8 mouse cellular contexts compared by ENCODE assay signal in genomic region chr13:73764256-73764775, GRCm38 (mm10). TPM values are rescaled to one million over a fixed set of nuclear protein-coding genes. Genes with fewer than 3 reads are reported as not detected.
DNase-seq lines count a peak whose midpoint lies in the region; ATAC-seq and TF ChIP-seq lines count a peak whose summit lies in the region.

No protein-coding gene starts in this region.

- WGBS in liver, adult 2 months: 1% methylated on average over 11 of the region's 11 CpGs
- 1% methylated on average over 11 of the region's 11 CpGs for WGBS in forebrain, embryonic 10.5 days
- WGBS in intestine, embryonic 15.5 days: 2% methylated on average over 11 of the region's 11 CpGs
- 3% methylated on average over 11 of the region's 11 CpGs for WGBS in lung, embryonic 14.5 days
- WGBS in stomach, postnatal 0 days: 4% methylated on average over 11 of the region's 11 CpGs

- H3K27me3 ChIP-seq in liver, adult 2 months (ENCODE audit: control insufficient read depth, insufficient read depth, low read length): no peaks in the 10 kb centered on the region
- 0 out of 2 replicates have a peak, but pooled peaks cover 9% of the 10 kb centered on the region for H3K27me3 ChIP-seq in forebrain, embryonic 10.5 days (ENCODE audit: poor library complexity, severe bottlenecking)
- H3K27me3 ChIP-seq in intestine, embryonic 15.5 days (replicated peaks): no peaks in the 10 kb centered on the region
- H3K27me3 ChIP-seq in lung, embryonic 14.5 days (ENCODE audit: insufficient read depth, low read length): no peaks in the 10 kb centered on the region
- no peaks in the 10 kb centered on the region for H3K27me3 ChIP-seq in stomach, postnatal 0 days (ENCODE audit: control insufficient read depth, insufficient read depth, low read length)

- H3K4me2 ChIP-seq in intestine, embryonic 15.5 days (replicated peaks): peak overlapping the region; percentile 90
- peak overlapping the region; percentile 96 for H3K4me2 ChIP-seq in lung, embryonic 14.5 days
- peak overlapping the region; percentile 94 for H3K4me2 ChIP-seq in stomach, postnatal 0 days (replicated peaks; ENCODE audit: low read depth)

- H3K4me3 ChIP-seq in liver, adult 2 months (ENCODE audit: insufficient read depth, low read depth, low read length): peak overlapping the region; percentile 69
- peak overlapping the region; percentile 86 for H3K4me3 ChIP-seq in forebrain, embryonic 10.5 days
- peak overlapping the region; percentile 79 for H3K4me3 ChIP-seq in intestine, embryonic 15.5 days (replicated peaks)
- peak overlapping the region; percentile 65 for H3K4me3 ChIP-seq in lung, embryonic 14.5 days (ENCODE audit: low read depth, low read length)
- H3K4me3 ChIP-seq in stomach, postnatal 0 days (ENCODE audit: low read depth, low read length): peak overlapping the region; percentile 65

- no peaks in the 10 kb centered on the region for H3K9me3 ChIP-seq in forebrain, embryonic 10.5 days
- no peaks in the 10 kb centered on the region for H3K9me3 ChIP-seq in intestine, embryonic 15.5 days
- H3K9me3 ChIP-seq in lung, embryonic 14.5 days (ENCODE audit: low read depth, low read length): no peaks in the 10 kb centered on the region
- H3K9me3 ChIP-seq in stomach, postnatal 0 days (ENCODE audit: control insufficient read depth, low read length): no peaks in the 10 kb centered on the region

- H3K4me1 ChIP-seq in liver, adult 2 months (ENCODE audit: control insufficient read depth, insufficient read depth, low read length): peaks cover 50% of the 10 kb centered on the region
- peaks cover 53% of the 10 kb centered on the region for H3K4me1 ChIP-seq in forebrain, embryonic 10.5 days
- peaks cover 43% of the 10 kb centered on the region for H3K4me1 ChIP-seq in intestine, embryonic 15.5 days (replicated peaks)
- peaks cover 7% of the 10 kb centered on the region for H3K4me1 ChIP-seq in lung, embryonic 14.5 days (ENCODE audit: insufficient read depth)
- H3K4me1 ChIP-seq in stomach, postnatal 0 days (replicated peaks; ENCODE audit: control insufficient read depth, insufficient read depth): 0 out of 2 replicates have a peak, but pooled peaks cover 6% of the 10 kb centered on the region

- H3K9ac ChIP-seq in liver, adult 2 months (ENCODE audit: low read depth, low read length): peak overlapping the region; percentile 75
- H3K9ac ChIP-seq in intestine, embryonic 15.5 days: peak overlapping the region; percentile 70
- peak overlapping the region; percentile 79 for H3K9ac ChIP-seq in lung, embryonic 14.5 days
- H3K9ac ChIP-seq in stomach, postnatal 0 days (ENCODE audit: low read length): peak overlapping the region; percentile 74

- TF ChIP-seq CTCF in liver, adult 2 months (IDR thresholded peaks at IDR 0.05; ENCODE audit: low read depth, low read length): no peak
- no peak for TF ChIP-seq CTCF in lung, embryonic 14.5 days (IDR thresholded peaks at IDR 0.05; ENCODE audit: low read depth)
- TF ChIP-seq CTCF in stomach, postnatal 0 days (IDR thresholded peaks at IDR 0.05; ENCODE audit: low read depth): no peak

- TF ChIP-seq POLR2A in liver, adult 2 months (IDR thresholded peaks at IDR 0.05; ENCODE audit: extremely low read depth, insufficient read depth, low read length): no peak

- no peak for TF ChIP-seq EP300 in stomach, postnatal 0 days (optimal IDR thresholded peaks at IDR 0.05)

- H3K79me2 ChIP-seq in liver, adult 2 months (ENCODE audit: control insufficient read depth, insufficient read depth, low read length): peaks cover 39% of the 10 kb centered on the region; the same call in 1 of the 2 replicates

- H3K27ac ChIP-seq in liver, adult 2 months (replicated peaks; ENCODE audit: insufficient read depth, low read depth, low read length): peak overlapping the region; percentile 63
- H3K27ac ChIP-seq in forebrain, embryonic 10.5 days: peak overlapping the region; percentile 94
- peak overlapping the region; percentile 72 for H3K27ac ChIP-seq in intestine, embryonic 15.5 days
- H3K27ac ChIP-seq in lung, embryonic 14.5 days (ENCODE audit: low read depth): peak overlapping the region; percentile 54; the same call in 1 of the 2 replicates
- H3K27ac ChIP-seq in stomach, postnatal 0 days (replicated peaks): peak overlapping the region; percentile 73

- ATAC-seq in intestine, embryonic 15.5 days: no peak
- peak; percentile 2; the same call in 1 of the 2 replicates for ATAC-seq in lung, embryonic 14.5 days (ENCODE audit: insufficient read depth)
- no peak for ATAC-seq in stomach, postnatal 0 days (ENCODE audit: low FRiP score, low TSS enrichment)

- DNase-seq in liver, adult 2 months (ENCODE audit: extremely low read depth, low read depth, low spot score): peak; percentile 37
- DNase-seq in liver: no peak
- DNase-seq in forebrain, embryonic 10.5 days (ENCODE audit: extremely low spot score, low spot score): peak; percentile 61
- DNase-seq in lung, embryonic 14.5 days: peak; percentile 58
- DNase-seq in stomach, postnatal 0 days (ENCODE audit: low spot score): no peak
- DNase-seq in gastrocnemius, adult 18-20 months (ENCODE audit: low spot score): no peak
- no peak for DNase-seq in left cerebral cortex, adult 18-20 months (ENCODE audit: low spot score in 2 of 2)

- no peaks in the 10 kb centered on the region for H3K36me3 ChIP-seq in liver, adult 2 months (ENCODE audit: control insufficient read depth, insufficient read depth, low read length)
- peaks cover 34% of the 10 kb centered on the region for H3K36me3 ChIP-seq in forebrain, embryonic 10.5 days (replicated peaks)
- H3K36me3 ChIP-seq in intestine, embryonic 15.5 days: no peaks in the 10 kb centered on the region
- H3K36me3 ChIP-seq in lung, embryonic 14.5 days (ENCODE audit: insufficient read depth): no peaks in the 10 kb centered on the region; the same call in 1 of the 2 replicates
- no peaks in the 10 kb centered on the region for H3K36me3 ChIP-seq in stomach, postnatal 0 days (ENCODE audit: control insufficient read depth, insufficient read depth, low read length)

RNA-seq across cellular contexts. Expression of gene Slc12a7, which starts 31.4 kb away (rescaled TPM):
- total RNA-seq in liver, adult 2 months (2014; rRNA removed): 38.0 and 48.6 TPM in 2 replicates
- 69.9 and 91.0 TPM in 2 replicates for polyA plus RNA-seq in liver, adult 2 months (2012; rRNA removed)
- 57.2 and 57.5 TPM in 2 replicates for polyA plus RNA-seq in forebrain, embryonic 10.5 days (2016; fragmentation: Nextera tagmentation; extraction: Ambion mirVana)
- polyA plus RNA-seq in intestine, embryonic 15.5 days (2015; fragmentation: Nextera tagmentation; extraction: Ambion mirVana): 25.3 and 27.4 TPM in 2 replicates
- 17.9 and 19.7 TPM in 2 replicates for polyA plus RNA-seq in lung, embryonic 14.5 days (2014; fragmentation: Nextera tagmentation; extraction: Ambion mirVana)
- 17.9 and 19.0 TPM in 2 replicates for polyA plus RNA-seq in stomach, postnatal 0 days (2015; fragmentation: Nextera tagmentation; extraction: Ambion mirVana)
- total RNA-seq in gastrocnemius, adult 18-20 months (2021): 1 to 10 TPM; 3.6 to 5.1 TPM
- total RNA-seq in left cerebral cortex, adult 18-20 months (2021): 1 to 10 TPM; 4.5 to 5.0 TPM

RNA-seq across cellular contexts. Expression of gene Slc6a19, which starts 59.7 kb away (rescaled TPM):
- total RNA-seq in liver, adult 2 months (2014; rRNA removed): 0.13 and 0.28 TPM in 2 replicates
- polyA plus RNA-seq in liver, adult 2 months (2012; rRNA removed): 0.31 and 0.33 TPM in 2 replicates
- 0.06 and 0.10 TPM in 2 replicates for polyA plus RNA-seq in forebrain, embryonic 10.5 days (2016; fragmentation: Nextera tagmentation; extraction: Ambion mirVana)
- polyA plus RNA-seq in intestine, embryonic 15.5 days (2015; fragmentation: Nextera tagmentation; extraction: Ambion mirVana): 10.4 and 13.2 TPM in 2 replicates
- 0.08 TPM in 1 of 2 replicates, not detected in the other for polyA plus RNA-seq in lung, embryonic 14.5 days (2014; fragmentation: Nextera tagmentation; extraction: Ambion mirVana)
- polyA plus RNA-seq in stomach, postnatal 0 days (2015; fragmentation: Nextera tagmentation; extraction: Ambion mirVana): 8.8 and 9.2 TPM in 2 replicates
- total RNA-seq in gastrocnemius, adult 18-20 months (2021): under 1 TPM in 1 of 2 experiments, not detected in 1; 0.05 TPM
- not detected for total RNA-seq in left cerebral cortex, adult 18-20 months (2021)

Comparison
In these comparisons a context has a peak if more than half of its experiments do, and no peak if none do; other contexts are left out.
1. DNase-seq: peak in liver, adult 2 months (single experiment), forebrain, embryonic 10.5 days (single experiment) and lung, embryonic 14.5 days (single experiment); none in liver (single experiment), stomach, postnatal 0 days (single experiment), gastrocnemius, adult 18-20 months (single experiment) and left cerebral cortex, adult 18-20 months (0 of 2).
2. Peak in every context shown above with its lines, with median percentiles within 50 percentile points of each other: H3K27ac ChIP-seq, H3K4me3 ChIP-seq, H3K9ac ChIP-seq and H3K4me2 ChIP-seq.